Mouse (Mus musculus): ENCODE measurements around the gene 1700001C19Rik. TPM values are rescaled to one million over a fixed set of nuclear protein-coding genes. Genes with fewer than 3 reads are reported as not detected.
"Not testable (repeated sequence)": the region's sequence is repeated elsewhere in the genome, so short reads cannot be mapped to it uniquely, and the experiment has no call there.

Gene 1700001C19Rik
- total RNA-seq, 2 experiments from 2014 or later: 0.32 to 0.45 TPM

- peak; percentile 66 for DNase-seq
Measured at GRCm38 (mm10) chr17:47428831-47429304, 8.3 kb downstream of the 1700001C19Rik start.

- DNase-seq: no peak
Measured at GRCm38 (mm10) chr17:47427316-47427715, 9.9 kb downstream of the 1700001C19Rik start.

GRCm38 (mm10) chr17:47424186-47424585 is 13.0 kb downstream of the 1700001C19Rik start:
- DNase-seq: no peak

DNA sequence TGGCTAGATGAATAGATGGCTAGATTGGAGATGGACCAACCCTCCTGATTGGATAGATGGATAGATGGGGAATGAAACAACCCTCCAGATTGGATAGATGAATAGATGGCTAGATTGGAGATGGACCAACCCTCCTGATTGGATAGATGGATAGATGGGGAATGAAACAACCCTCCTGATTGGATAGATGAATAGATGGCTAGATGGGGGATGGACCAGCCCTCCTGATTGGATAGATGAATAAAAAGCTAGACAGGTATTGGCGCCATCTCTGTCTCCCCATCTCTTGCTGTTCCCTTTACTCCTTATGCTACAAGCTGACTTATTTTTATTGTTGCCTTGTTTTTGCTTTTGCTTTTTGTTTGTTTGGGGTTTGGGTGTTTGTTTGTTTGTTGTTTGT is 14.6 kb downstream of the 1700001C19Rik start:
- DNase-seq: not testable (repeated sequence)

DNA sequence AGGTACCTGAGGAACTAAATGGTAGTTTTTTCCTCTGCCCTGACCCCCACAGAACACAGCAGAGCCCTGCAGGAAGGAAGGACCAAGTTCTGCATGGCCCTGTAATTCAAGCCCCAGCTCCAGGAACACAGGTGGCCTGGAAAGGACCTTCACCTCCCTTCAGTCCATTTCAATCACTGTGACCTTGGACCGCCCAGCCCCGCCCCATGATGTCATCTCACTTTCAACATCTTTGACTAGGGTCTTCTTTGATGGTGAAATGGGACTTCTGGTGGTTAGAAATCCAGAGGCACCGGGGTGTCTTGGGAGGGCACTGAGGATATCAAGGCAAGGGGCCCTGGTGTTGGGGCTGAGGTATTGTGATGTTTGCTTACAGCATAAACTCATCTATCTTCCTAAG is 15.6 kb downstream of the 1700001C19Rik start:
- DNase-seq: no peak

DNA sequence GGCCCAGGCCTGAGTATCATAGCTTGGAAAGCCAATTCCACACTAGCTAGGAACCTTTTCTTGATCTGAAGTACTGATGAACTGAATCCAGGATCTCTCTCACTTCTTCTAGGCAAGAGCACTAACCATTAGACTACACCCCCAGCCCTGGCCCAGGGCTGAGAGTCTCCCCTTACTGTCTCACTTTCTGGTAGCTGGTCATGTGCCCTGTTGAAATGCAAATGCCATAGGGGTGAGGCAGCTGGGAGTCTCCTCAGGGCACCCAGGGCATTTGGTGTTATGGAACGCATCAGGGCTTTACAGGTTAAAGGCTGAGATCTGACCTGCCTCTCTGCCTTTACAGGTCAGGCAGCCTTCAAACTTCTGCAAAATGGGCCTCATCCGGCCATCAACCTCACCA is 17.0 kb downstream of the 1700001C19Rik start:
- DNase-seq: no peak

DNA sequence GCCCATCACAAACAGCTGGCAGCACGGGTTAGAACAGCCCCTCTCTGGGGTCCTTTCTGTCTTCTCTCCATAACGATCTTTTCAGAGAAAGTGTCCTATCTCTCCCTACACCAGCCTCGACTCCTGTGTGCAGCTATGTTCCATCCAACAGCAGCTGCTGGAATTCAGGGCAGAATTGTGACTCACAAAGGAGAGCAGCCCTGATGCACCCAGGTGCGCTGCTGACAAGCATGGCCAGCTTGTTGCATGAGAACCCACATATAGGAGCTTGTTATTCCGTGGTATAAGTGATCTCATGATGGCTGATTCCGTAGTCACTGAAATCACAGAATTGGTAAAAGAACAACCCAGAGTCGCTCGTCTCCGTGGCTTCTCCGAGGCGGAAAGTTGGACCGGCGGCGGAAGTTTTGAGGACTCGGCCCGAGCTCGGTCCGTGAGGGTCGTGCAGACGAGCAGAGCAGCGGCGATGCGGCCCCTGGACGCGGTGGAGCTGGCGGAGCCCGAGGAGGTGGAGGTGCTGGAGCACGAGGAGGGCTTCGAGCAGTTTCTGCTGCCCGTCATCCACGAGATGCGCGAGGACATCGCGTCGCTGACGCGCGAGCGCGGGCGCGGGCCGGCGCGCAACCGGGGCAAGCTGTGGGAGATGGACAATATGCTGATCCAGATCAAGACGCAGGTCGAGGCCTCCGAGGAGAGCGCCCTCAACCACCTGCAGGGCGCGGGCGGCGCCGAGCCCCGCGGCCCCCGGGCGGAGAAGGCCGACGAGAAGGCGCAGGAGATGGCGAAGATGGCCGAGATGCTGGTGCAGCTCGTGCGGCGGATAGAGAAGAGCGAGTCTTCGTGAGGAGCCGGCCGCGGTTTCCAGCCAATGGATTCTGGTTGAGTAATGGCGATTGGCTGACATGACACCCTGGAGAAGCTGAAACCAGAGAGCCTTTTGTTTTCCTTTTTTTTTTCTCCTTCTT is 27.0 kb downstream of the 1700001C19Rik start:
- DNase-seq: peak; percentile 20

DNA sequence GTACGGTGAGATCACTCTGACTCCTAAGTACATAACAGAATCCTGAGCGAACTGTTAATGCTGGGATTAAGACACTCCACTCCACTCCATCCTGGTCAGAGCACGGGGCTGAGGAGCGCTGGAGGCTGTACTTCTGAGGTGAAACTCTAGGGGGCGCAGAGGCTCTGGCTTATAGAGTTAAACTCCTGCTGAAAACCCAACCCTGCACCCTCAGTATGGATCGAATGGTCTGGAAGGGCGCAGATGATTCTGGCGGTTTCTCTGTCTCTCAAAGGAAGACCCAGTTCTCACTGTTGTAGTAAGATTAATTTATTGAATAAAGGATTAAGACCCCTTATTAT is 28.6 kb downstream of the 1700001C19Rik start:
- DNase-seq: peak; percentile 79

DNA sequence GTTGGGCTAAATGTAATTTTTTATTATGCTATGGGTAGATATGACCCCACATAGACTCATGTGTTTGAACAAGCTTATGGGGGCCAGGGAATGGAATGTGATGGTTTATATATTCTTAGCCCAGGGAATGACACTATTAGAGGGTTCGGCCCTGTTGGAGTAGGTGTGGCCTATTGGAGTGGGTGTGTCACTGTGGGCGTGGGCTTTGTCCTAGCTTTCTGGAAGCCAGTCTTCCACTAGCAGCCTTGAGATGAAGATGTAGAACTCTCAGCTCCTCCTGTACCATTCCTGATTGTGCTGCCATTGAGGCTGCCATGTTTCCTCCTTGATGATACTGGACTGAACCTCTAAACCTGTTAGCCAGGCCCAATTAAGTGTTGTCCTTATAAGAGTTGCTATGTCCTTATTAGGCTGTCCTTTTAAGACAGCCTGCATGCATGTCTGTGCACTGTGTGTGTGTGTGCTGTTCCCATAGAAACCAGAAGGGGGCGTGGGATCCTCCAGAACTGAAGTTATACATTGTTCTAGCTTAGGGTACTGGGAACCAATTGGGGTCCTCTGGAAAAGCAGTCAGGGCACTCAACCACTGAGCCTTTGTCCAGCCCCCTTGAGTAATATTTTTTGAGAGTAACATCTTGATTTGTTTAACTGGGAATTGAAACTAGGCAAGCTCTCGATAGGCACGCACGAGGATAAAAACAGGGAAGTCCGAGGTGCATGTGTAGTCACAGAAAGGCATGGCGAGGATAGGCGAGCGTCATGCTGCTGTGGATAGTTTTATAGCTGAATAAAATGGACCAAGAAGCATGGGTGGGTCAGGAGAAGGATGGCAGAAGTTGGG is 29.2 kb downstream of the 1700001C19Rik start:
- DNase-seq: no peak

GRCm38 (mm10) chr17:47400451-47400850 is 36.7 kb downstream of the 1700001C19Rik start, which contains the start of gene Guca1a:
Gene Guca1a, minus strand, starts transcription at chr17:47400584.
- no peak for DNase-seq

- DNase-seq: no peak
Measured at GRCm38 (mm10) chr17:47399091-47399490, 38.1 kb downstream of the 1700001C19Rik start.

DNA sequence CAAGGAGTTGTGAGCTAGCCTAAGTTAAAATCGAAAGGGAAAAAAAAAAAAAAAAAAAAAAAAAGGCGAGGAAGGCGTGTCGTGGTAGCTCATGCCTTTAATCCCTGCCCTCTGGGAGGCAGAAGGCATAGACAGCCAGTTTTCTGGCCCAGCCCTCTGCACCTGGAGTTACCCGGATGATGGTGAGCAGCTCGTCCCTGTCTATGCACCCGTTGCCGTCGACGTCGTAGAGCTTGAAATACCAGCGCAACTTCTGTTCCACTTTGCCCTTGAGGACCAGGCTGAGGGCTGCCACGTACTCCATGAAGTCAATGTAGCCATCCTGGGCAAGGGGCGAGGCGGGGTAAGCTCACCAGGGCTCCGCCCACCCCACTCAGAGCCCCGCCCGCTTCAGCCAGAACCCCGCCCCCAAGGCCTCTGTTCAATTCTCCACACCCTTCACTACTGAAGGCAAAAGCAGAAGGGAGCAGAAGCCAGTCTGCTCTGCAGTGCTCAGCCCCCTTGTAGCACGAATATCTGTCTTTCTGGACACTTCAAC is 41.7 kb downstream of the 1700001C19Rik start:
- DNase-seq: peak; percentile 40

GRCm38 (mm10) chr17:47394223-47394869 is 42.8 kb downstream of the 1700001C19Rik start:
- no peak for DNase-seq

DNA sequence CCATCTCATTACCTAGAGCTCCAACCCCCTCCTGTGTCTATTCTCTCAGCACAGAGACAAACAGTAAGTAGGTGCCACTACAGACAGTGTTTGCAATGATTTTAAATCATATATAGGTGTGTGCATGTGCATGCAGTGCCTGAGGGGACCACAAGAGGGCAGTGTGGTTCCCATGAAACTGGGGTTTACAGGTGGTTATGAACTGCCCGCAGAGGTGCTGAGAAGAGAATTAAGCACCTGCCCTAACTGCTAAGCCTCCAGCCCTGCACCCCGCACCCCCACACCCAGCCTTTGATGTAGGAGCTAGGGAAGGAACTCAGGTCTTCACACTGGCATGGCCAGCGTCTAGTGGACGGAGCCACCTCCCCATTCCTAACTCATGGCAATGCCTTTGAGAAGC is 50.5 kb downstream of the 1700001C19Rik start:
- peak; percentile 71 for DNase-seq

DNA sequence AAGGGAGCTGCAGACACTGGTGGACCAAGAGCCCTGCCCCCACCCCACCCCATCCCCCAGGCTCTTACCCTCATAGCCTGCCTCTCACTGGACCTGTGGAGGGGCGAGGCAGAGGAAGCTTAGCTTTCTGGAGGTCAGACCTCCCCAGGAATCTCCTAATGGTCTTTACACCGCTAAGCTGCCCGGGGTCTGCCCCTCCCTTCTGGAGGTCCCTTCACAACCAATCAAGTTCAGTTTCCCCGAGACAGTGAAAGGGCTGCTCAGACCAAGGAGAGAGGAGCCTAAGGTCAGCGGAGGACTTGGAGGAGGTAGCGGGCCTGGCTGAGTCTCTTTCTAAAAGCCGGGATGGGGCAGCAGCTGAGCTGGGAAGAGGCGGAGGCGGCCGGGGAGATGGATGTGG is 52.0 kb downstream of the 1700001C19Rik start, which contains the start of gene Guca1b:
Gene Guca1b (plus strand): TSS at position 249 of the 400 bp plus-strand sequence.
- DNase-seq: no peak

DNA sequence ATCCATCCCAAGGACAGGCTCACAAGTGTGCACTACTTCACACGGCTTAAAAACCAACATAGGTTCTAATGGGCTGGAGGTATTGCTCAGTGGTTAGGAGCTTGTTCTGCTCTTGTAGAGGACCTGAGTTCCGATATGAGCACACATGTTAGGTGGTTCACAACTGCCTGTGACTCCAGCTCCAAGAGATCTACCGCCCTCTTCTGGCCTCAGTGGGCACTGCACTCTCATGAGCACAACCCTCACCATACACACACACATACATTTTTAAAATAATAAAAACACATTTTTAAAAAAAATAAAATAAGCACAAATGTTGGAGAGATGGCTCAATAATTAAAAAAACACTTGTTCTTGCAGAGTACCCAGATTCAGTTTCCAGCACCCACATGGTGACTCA is 53.1 kb downstream of the 1700001C19Rik start:
- DNase-seq: no peak

DNA sequence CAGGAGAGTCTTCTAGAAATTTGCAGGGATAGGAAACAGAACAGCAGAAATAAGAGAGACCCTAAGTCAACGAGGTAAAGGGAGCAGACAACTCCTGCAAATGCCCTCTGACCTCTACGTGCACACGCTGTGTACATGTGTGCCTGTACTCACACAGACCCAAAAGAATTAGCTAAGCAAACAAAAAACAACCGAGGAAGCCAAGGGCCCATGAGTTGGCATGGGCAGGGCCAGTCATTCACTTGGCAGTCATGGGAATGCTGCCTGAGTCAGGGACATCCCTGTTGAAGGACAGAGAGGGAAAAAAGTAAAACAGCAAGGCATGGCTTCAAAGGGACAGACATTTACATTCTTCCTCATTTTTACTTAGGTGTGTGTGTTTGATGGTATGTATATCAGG is 53.9 kb downstream of the 1700001C19Rik start:
- DNase-seq: no peak

DNA sequence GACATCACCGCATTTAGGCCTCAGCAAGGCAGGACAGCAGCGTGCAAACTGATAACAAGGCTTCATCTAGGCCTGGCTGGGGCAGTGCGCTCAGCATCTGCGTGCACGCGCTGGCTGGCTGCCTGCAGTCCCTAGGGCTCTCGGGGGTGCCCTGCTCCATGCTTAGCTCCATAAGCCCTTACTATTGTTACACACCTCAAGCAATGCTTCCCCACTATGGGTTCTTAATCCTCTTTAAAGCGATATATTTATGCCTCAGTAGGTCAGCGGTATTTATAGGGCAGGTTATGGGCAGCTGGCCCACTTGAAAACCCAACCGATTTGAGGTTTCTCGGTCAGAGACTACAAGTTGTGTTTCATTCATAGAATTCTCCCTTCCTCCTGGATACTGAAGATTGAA is 55.3 kb downstream of the 1700001C19Rik start:
- no peak for DNase-seq

DNA sequence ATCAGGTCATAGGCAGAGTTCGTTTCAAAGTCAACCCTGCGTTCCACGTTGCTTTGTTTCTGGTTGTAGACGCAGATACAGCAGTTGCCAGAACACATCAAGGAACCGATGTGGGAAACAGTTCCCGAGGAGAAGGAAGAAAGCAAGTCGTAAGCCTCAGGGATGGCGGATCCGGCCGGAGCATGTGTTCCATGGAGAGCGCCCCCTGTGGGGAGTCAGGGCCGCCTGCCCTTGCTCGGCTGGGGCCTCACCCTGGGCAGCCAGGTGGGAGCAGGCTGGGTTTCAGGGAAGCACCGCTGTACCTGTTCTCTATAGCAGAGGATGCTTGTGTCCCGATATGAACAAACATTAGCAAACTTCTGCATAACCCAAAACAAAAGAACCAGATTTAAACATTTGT is 59.0 kb downstream of the 1700001C19Rik start:
- no peak for DNase-seq

DNA sequence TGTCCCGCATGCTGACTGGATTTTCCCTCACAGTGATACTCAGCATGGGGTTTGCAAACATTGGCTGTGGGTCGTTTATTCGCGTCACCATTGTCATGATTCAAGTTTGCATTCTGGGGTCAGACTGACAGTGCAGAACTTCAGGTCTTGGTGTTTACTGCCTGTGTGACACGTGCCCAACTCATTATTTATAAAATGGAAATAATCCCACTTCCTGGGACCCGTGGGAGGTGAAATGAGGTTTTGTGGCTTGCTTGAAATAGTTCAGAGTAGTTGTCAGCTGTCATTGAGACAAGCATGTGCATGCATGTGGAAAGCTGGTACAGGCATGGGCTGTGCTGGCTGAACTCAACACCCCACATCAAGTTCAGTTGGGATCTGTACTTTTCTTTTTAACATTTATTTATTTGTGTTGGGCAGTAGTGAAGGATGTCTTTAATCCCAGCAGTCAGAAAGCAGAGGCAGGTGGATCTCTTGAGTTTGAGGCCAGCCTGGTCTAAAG is 60.3 kb downstream of the 1700001C19Rik start:
- DNase-seq: no peak

DNA sequence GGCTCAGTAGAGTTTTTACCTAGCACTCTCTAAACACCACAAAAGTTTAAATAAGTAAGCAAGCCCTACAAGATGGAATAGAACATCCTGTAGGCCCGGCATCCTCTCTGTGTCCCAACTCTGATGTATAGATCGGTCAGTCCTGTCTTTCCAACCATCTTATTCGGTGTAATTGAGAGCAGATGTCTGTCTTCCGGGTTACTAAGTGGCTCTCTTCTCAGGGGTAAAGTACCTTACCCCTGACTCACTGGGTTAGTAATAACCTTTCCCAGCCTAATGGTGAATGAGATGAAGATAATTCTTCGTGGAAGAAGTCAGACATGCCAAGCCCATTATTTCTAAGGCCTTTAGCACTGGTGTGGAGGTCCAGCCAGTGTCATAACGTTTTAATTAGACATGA is 63.2 kb downstream of the 1700001C19Rik start:
- no peak for DNase-seq

GRCm38 (mm10) chr17:47371451-47371850 is 65.7 kb downstream of the 1700001C19Rik start:
- peak; percentile 73 for DNase-seq

Measured in heart, postnatal 4 days (tissue).